Mouse (Mus musculus) hindbrain, embryonic 10.5 days (tissue): ENCODE measurements at regions not wholly inside any gene's neighbourhood (a gene's known extent, or its start where the extent isn't known, plus 50 kb on each side); places are given as distances from the start of the nearest gene placed in this dataset.

ENCODE experiments used
- DNase-seq: peaks from one replicate; pipeline ENCODE4 v3.0.0-alpha.2; 2017; ENCODE audit warnings: low spot score
- H3K27ac ChIP-seq: fragments of 300-500 bp; sonication (generic); 2 replicates; pipeline ENCODE4 v1.5.1; 2016; ENCODE audit warnings: mild to moderate bottlenecking, moderate library complexity
- H3K27me3 ChIP-seq: fragments of 300-500 bp; sonication (generic); 2 replicates; pipeline ENCODE4 v1.6.1; 2016; ENCODE audit warnings: mild to moderate bottlenecking; ENCODE audit not compliant: poor library complexity, insufficient read depth, severe bottlenecking
- H3K36me3 ChIP-seq: fragments of 300-500 bp; sonication (generic); 2 replicates; pipeline ENCODE4 v1.6.1; 2016; ENCODE audit warnings: mild to moderate bottlenecking, moderate library complexity
- H3K4me1 ChIP-seq: fragments of 300-500 bp; sonication (generic); replicated peaks from 2 replicates; pipeline ENCODE4 v1.6.1; 2016; ENCODE audit warnings: mild to moderate bottlenecking
- H3K4me3 ChIP-seq: fragments of 300-500 bp; sonication (generic); 2 replicates; pipeline ENCODE4 v1.5.1; 2016; ENCODE audit warnings: mild to moderate bottlenecking, moderate library complexity
- H3K9me3 ChIP-seq: fragments of 300-500 bp; sonication (generic); 2 replicates; pipeline ENCODE4 v1.6.1; 2016; ENCODE audit warnings: mild to moderate bottlenecking, moderate library complexity
- WGBS: fragments of 180-500 bp; shearing (Covaris S2); methylation state at CpG from one replicate; pipeline ENCODE4 v1.1.7; 2016; 5-methylcytosine and 5-hydroxymethylcytosine counted together

GRCm38 (mm10) chr13:91372130-91372875 lies 87.8 kb upstream of the Ssbp2 start:
- no peaks in the 10 kb centered on the region for H3K27me3 ChIP-seq
- no peaks in the 10 kb centered on the region for H3K9me3 ChIP-seq
- H3K27ac ChIP-seq = peak overlapping the region; percentile 99
- no peak overlapping the region for H3K4me3 ChIP-seq
- WGBS = 74% methylated on average over 11 of the region's 11 CpGs
- H3K4me1 ChIP-seq = peaks cover 68% of the 10 kb centered on the region
- DNase-seq = no peak
- no peaks in the 10 kb centered on the region for H3K36me3 ChIP-seq

- Histone ChIP-seq H3K36me3 (no peaks in the 10 kb centered on the region), H3K4me1 (peaks cover 59% of the 10 kb centered on the region), H3K9me3 (no peaks in the 10 kb centered on the region), H3K27ac (peak overlapping the region; percentile 79), H3K4me3 (no peak overlapping the region), H3K27me3 (no peaks in the 10 kb centered on the region)
- 18% methylated on average over 3 of the region's 3 CpGs for WGBS
- DNase-seq = peak; percentile 68
These were observed 85.9 kb upstream of the Ssbp2 start for GRCm38 (mm10) chr13:91374141-91374540.

GRCm38 (mm10) chr13:91376556-91376955 lies 83.5 kb upstream of the Ssbp2 start:
- Histone ChIP-seq H3K27me3 (no peaks in the 10 kb centered on the region), H3K9me3 (no peaks in the 10 kb centered on the region), H3K4me1 (peaks cover 39% of the 10 kb centered on the region), H3K4me3 (no peak overlapping the region), H3K36me3 (no peaks in the 10 kb centered on the region), H3K27ac (no peak overlapping the region)
- WGBS = 94% methylated on average over 3 of the region's 3 CpGs
- no peak for DNase-seq

GRCm38 (mm10) chr13:91377428-91377827 lies 82.7 kb upstream of the Ssbp2 start:
- Histone ChIP-seq H3K36me3 (no peaks in the 10 kb centered on the region), H3K27me3 (no peaks in the 10 kb centered on the region), H3K9me3 (no peaks in the 10 kb centered on the region), H3K27ac (no peak overlapping the region), H3K4me1 (peaks cover 30% of the 10 kb centered on the region), H3K4me3 (no peak overlapping the region)
- 93% methylated on average over 7 of the region's 7 CpGs for WGBS
- DNase-seq = no peak

- WGBS = 89% methylated on average over 9 of the region's 9 CpGs
- Histone ChIP-seq H3K4me3 (no peak overlapping the region), H3K9me3 (no peaks in the 10 kb centered on the region), H3K27me3 (no peaks in the 10 kb centered on the region), H3K27ac (no peak overlapping the region), H3K36me3 (no peaks in the 10 kb centered on the region), H3K4me1 (peaks cover 25% of the 10 kb centered on the region)
- DNase-seq = no peak
These were observed 82.1 kb upstream of the Ssbp2 start for GRCm38 (mm10) chr13:91377972-91378371.

- no peaks in the 10 kb centered on the region for H3K27me3 ChIP-seq
- peaks cover 11% of the 10 kb centered on the region for H3K4me1 ChIP-seq
- DNase-seq = no peak
- H3K9me3 ChIP-seq = no peaks in the 10 kb centered on the region
- WGBS = 77% methylated on average over 4 of the region's 4 CpGs
- no peak overlapping the region for H3K4me3 ChIP-seq
- H3K36me3 ChIP-seq = no peaks in the 10 kb centered on the region
- no peak overlapping the region for H3K27ac ChIP-seq
These were observed 74.7 kb upstream of the Ssbp2 start for GRCm38 (mm10) chr13:91385393-91385792.

- Histone ChIP-seq H3K4me3 (no peak overlapping the region), H3K36me3 (no peaks in the 10 kb centered on the region), H3K4me1 (peaks cover 20% of the 10 kb centered on the region), H3K9me3 (no peaks in the 10 kb centered on the region), H3K27me3 (no peaks in the 10 kb centered on the region), H3K27ac (no peak overlapping the region)
- 77% methylated on average over 10 of the region's 10 CpGs for WGBS
- no peak for DNase-seq
These were observed 72.2 kb upstream of the Ssbp2 start for GRCm38 (mm10) chr13:91387913-91388312.

- H3K4me1 ChIP-seq = no peaks in the 10 kb centered on the region
- 96% methylated on average over 2 of the region's 2 CpGs for WGBS
These were observed 56.5 kb upstream of the Ssbp2 start for GRCm38 (mm10) chr13:91403632-91404031.

GRCm38 (mm10) chr13:91405027-91405426 lies 55.1 kb upstream of the Ssbp2 start:
- Histone ChIP-seq H3K4me1 (no peaks in the 10 kb centered on the region), H3K4me3 (no peak overlapping the region), H3K9me3 (no peaks in the 10 kb centered on the region), H3K27me3 (no peaks in the 10 kb centered on the region), H3K27ac (no peak overlapping the region), H3K36me3 (no peaks in the 10 kb centered on the region)
- WGBS = 91% methylated on average over 2 of the region's 2 CpGs
- no peak for DNase-seq

More at GRCm38 (mm10) chr13:91403632-91404031, 56.5 kb upstream of the Ssbp2 start:
- Histone ChIP-seq H3K27ac (no peak overlapping the region), H3K36me3 (no peaks in the 10 kb centered on the region), H3K4me3 (no peak overlapping the region), H3K9me3 (no peaks in the 10 kb centered on the region), H3K27me3 (no peaks in the 10 kb centered on the region)
- no peak for DNase-seq

GRCm38 (mm10) chr13:91410116-91410515 lies 50.0 kb upstream of the Ssbp2 start:
- Histone ChIP-seq H3K4me3 (no peak overlapping the region), H3K27me3 (no peaks in the 10 kb centered on the region), H3K4me1 (no peaks in the 10 kb centered on the region), H3K36me3 (no peaks in the 10 kb centered on the region), H3K9me3 (no peaks in the 10 kb centered on the region), H3K27ac (no peak overlapping the region)
- no peak for DNase-seq
